Mouse (Mus musculus) intestine, embryonic 16.5 days (tissue): ENCODE data around the gene Zbtb5. TPM values are rescaled to one million over a fixed set of nuclear protein-coding genes. Genes with fewer than 3 reads are reported as not detected.
A peak's percentile ranks its signal among the peaks of the same experiment; 100 is the strongest.
"Not testable (repeated sequence)": the region's sequence is repeated elsewhere in the genome, so short reads cannot be mapped to it uniquely, and the experiment has no call there.

Experiments used
- ATAC-seq: fragments of 200-750 bp; cut with Nextera tagmentation; 2 replicates; pipeline ENCODE4 v1.8.0; 2017; ENCODE audit warnings: moderate TSS enrichment, moderate library complexity
- H3K27ac ChIP-seq: fragments of 300-500 bp; sonication (generic); 2 replicates; pipeline ENCODE4 v1.5.1; 2014; ENCODE audit warnings: mild to moderate bottlenecking, low read length
- H3K27me3 ChIP-seq: fragments of 300-500 bp; sonication (generic); replicated peaks from 2 replicates; pipeline ENCODE4 v1.6.1; 2014; ENCODE audit warnings: low read length, control low read depth, mixed read lengths; ENCODE audit not compliant: control insufficient read depth, insufficient read depth
- H3K36me3 ChIP-seq: fragments of 300-500 bp; sonication (generic); 2 replicates; pipeline ENCODE4 v1.6.1; 2014; ENCODE audit warnings: low read length, control low read depth; ENCODE audit not compliant: control insufficient read depth, insufficient read depth
- H3K4me1 ChIP-seq: fragments of 300-500 bp; sonication (generic); 2 replicates; pipeline ENCODE4 v1.6.1; 2014; ENCODE audit warnings: low read length, control low read depth, mixed read lengths; ENCODE audit not compliant: control insufficient read depth, insufficient read depth
- H3K4me2 ChIP-seq: fragments of 300-500 bp; sonication (generic); 2 replicates; pipeline ENCODE4 v1.6.1; 2014; ENCODE audit warnings: low read depth, low read length, control low read depth
- H3K4me3 ChIP-seq: fragments of 300-500 bp; sonication (generic); 2 replicates; pipeline ENCODE4 v1.5.1; 2014; ENCODE audit warnings: mild to moderate bottlenecking, low read length
- H3K9ac ChIP-seq: fragments of 300-500 bp; sonication (generic); 2 replicates; pipeline ENCODE4 v1.6.1; 2014; ENCODE audit warnings: low read depth, low read length
- H3K9me3 ChIP-seq: fragments of 300-500 bp; sonication (generic); 2 replicates; pipeline ENCODE4 v1.6.1; 2016; ENCODE audit warnings: low read length, control low read depth; ENCODE audit not compliant: control insufficient read depth
- WGBS: fragments of 180-500 bp; shearing (Covaris S2); extraction: QIAGEN DNeasy Blood & Tissue Kit; methylation state at CpG from one replicate; pipeline ENCODE4 v1.1.7; 2014; 5-methylcytosine and 5-hydroxymethylcytosine counted together
- polyA plus RNA-seq: library from polyadenylated mRNA; unstranded; fragments of >200 nt; fragmentation: Nextera tagmentation; extraction: Ambion mirVana; gene quantifications from 2 replicates; pipeline ENCODE4 v1.2.1, GENCODE M21; 2015

Gene Zbtb5
- polyA plus RNA-seq = 12.8 and 13.8 TPM in 2 replicates

GRCm38 (mm10) chr4:45012105-45012975, at the start of gene Zbtb5:
Gene Zbtb5 (minus strand): TSS chr4:45012412.
- Histone ChIP-seq H3K27me3 (no peaks in the 10 kb centered on the region), H3K4me1 (peaks cover 11% of the 10 kb centered on the region), H3K4me2 (peak within 1 kb of the TSS; percentile 75), H3K4me3 (peak within 1 kb of the TSS; percentile 94), H3K9me3 (no peaks in the 10 kb centered on the region), H3K9ac (peak within 1 kb of the TSS; percentile 93), H3K27ac (peak within 1 kb of the TSS; percentile 99), H3K36me3 (no peaks in the 10 kb centered on the region)
- peak; percentile 98 for ATAC-seq
- WGBS = under 1% methylated on average over 57 of the region's 63 CpGs

GRCm38 (mm10) chr4:45055451-45055850, 43.2 kb upstream of the Zbtb5 start:
- ATAC-seq = no peak
- Histone ChIP-seq H3K27ac (no peak overlapping the region), H3K4me2 (no peak overlapping the region), H3K9me3 (no peaks in the 10 kb centered on the region), H3K27me3 (no peaks in the 10 kb centered on the region), H3K4me3 (no peak overlapping the region), H3K9ac (no peak overlapping the region), H3K36me3 (peaks cover 3% of the 10 kb centered on the region; the same call in 1 of the 2 replicates), H3K4me1 (no peaks in the 10 kb centered on the region)
- 87% methylated on average over 8 of the region's 8 CpGs for WGBS

GRCm38 (mm10) chr4:45054862-45055261, 42.6 kb upstream of the Zbtb5 start:
- Histone ChIP-seq H3K9me3 (no peaks in the 10 kb centered on the region), H3K27ac (no peak overlapping the region), H3K27me3 (no peaks in the 10 kb centered on the region), H3K4me1 (no peaks in the 10 kb centered on the region), H3K4me3 (no peak overlapping the region), H3K36me3 (0 out of 2 replicates have a peak, but pooled peaks cover 3% of the 10 kb centered on the region), H3K4me2 (no peak overlapping the region), H3K9ac (no peak overlapping the region)
- 45% methylated on average over 3 of the region's 3 CpGs for WGBS
- no peak for ATAC-seq

- Histone ChIP-seq H3K27me3 (no peaks in the 10 kb centered on the region), H3K4me3 (no peak overlapping the region), H3K4me2 (no peak overlapping the region), H3K4me1 (no peaks in the 10 kb centered on the region), H3K9ac (no peak overlapping the region), H3K36me3 (no peaks in the 10 kb centered on the region; the same call in 1 of the 2 replicates), H3K27ac (no peak overlapping the region), H3K9me3 (no peaks in the 10 kb centered on the region)
- ATAC-seq = no peak
- 83% methylated on average over 9 of the region's 9 CpGs for WGBS
These were observed 35.7 kb upstream of the Zbtb5 start for GRCm38 (mm10) chr4:45047956-45048355.

- Histone ChIP-seq H3K27me3 (no peaks in the 10 kb centered on the region), H3K4me1 (no peaks in the 10 kb centered on the region), H3K27ac (no peak overlapping the region), H3K9ac (no peak overlapping the region), H3K36me3 (no peaks in the 10 kb centered on the region; the same call in 1 of the 2 replicates), H3K4me2 (no peak overlapping the region), H3K4me3 (no peak overlapping the region), H3K9me3 (no peaks in the 10 kb centered on the region)
- no peak for ATAC-seq
- 83% methylated on average over 9 of the region's 9 CpGs for WGBS
These were observed 35.2 kb upstream of the Zbtb5 start for GRCm38 (mm10) chr4:45047286-45047887.

GRCm38 (mm10) chr4:45046679-45047078, 34.5 kb upstream of the Zbtb5 start:
- H3K9ac ChIP-seq = no peak overlapping the region
- ATAC-seq = no peak
- WGBS = 93% methylated on average over 5 of the region's 5 CpGs

GRCm38 (mm10) chr4:45040795-45041194, 28.6 kb upstream of the Zbtb5 start:
- Histone ChIP-seq H3K36me3 (0 out of 2 replicates have a peak, but pooled peaks cover 1% of the 10 kb centered on the region), H3K9ac (no peak overlapping the region), H3K27ac (no peak overlapping the region), H3K9me3 (no peaks in the 10 kb centered on the region), H3K4me2 (no peak overlapping the region), H3K4me3 (no peak overlapping the region), H3K27me3 (no peaks in the 10 kb centered on the region), H3K4me1 (no peaks in the 10 kb centered on the region)
- ATAC-seq = no peak
- WGBS = 76% methylated on average over 7 of the region's 7 CpGs

More at GRCm38 (mm10) chr4:45046679-45047078, 34.5 kb upstream of the Zbtb5 start:
- Histone ChIP-seq H3K4me3 (no peak overlapping the region), H3K36me3 (no peaks in the 10 kb centered on the region; the same call in 1 of the 2 replicates), H3K4me1 (no peaks in the 10 kb centered on the region), H3K9me3 (no peaks in the 10 kb centered on the region), H3K27me3 (no peaks in the 10 kb centered on the region), H3K4me2 (no peak overlapping the region), H3K27ac (no peak overlapping the region)

GRCm38 (mm10) chr4:45039546-45039945, 27.3 kb upstream of the Zbtb5 start:
- not testable (repeated sequence) for H3K36me3 ChIP-seq
- 94% methylated on average over 7 of the region's 7 CpGs for WGBS

GRCm38 (mm10) chr4:45038879-45039278, 26.7 kb upstream of the Zbtb5 start:
- 60% methylated on average over 8 of the region's 8 CpGs for WGBS

More at GRCm38 (mm10) chr4:45039546-45039945, 27.3 kb upstream of the Zbtb5 start:
- not testable (repeated sequence) for H3K4me1 ChIP-seq, ATAC-seq, H3K4me3 ChIP-seq, H3K27me3 ChIP-seq, H3K4me2 ChIP-seq, H3K9ac ChIP-seq, H3K27ac ChIP-seq, H3K9me3 ChIP-seq

More at GRCm38 (mm10) chr4:45038879-45039278, 26.7 kb upstream of the Zbtb5 start:
- peaks cover 12% of the 10 kb centered on the region; the same call in 1 of the 2 replicates for H3K4me1 ChIP-seq
- not testable (repeated sequence) for H3K4me2 ChIP-seq, H3K27me3 ChIP-seq, H3K36me3 ChIP-seq, H3K9me3 ChIP-seq, H3K27ac ChIP-seq, H3K9ac ChIP-seq, H3K4me3 ChIP-seq, ATAC-seq
